Mouse (Mus musculus) adrenal gland, adult 18-20 months (tissue): Measurements from ENCODE around the gene Ubiad1. TPM values are rescaled to one million over a fixed set of nuclear protein-coding genes. Genes with fewer than 3 reads are reported as not detected.

Experiments used
- DNase-seq, 2 experiments: peaks; one replicate each; pipeline ENCODE4 v3.0.0; 2021 to 2022; ENCODE audit warnings: low spot score in 2 of 2
- long read RNA-seq, 2 experiments: library from polyadenylated mRNA; stranded (forward); transcript quantifications; one replicate each; pipeline ENCODE4 v2.0.0; 2021
- total RNA-seq, 2 experiments: library from RNA; stranded (reverse); gene quantifications; 1 replicate in 1 of 2; 2 replicates in 1 of 2; pipeline ENCODE4 v1.2.3; 2021

Gene Ubiad1
- total RNA-seq, result 10 to 100 TPM; 21.5 to 22.4 TPM
- long read RNA-seq, experiment 1, transcript Ubiad1-201 (2 exons, 2,992 nt), result major isoform, 22 of 29 reads
- long read RNA-seq, experiment 1, partial matches to known transcripts, result 0 of 29 reads
- long read RNA-seq, experiment 1, other reads (novel, unspliced or antisense), result 7 of 29 reads
- long read RNA-seq, experiment 2, transcript Ubiad1-201 (2 exons, 2,992 nt), result major isoform, 22 of 27 reads
- long read RNA-seq, experiment 2, partial matches to known transcripts, result 0 of 27 reads
- long read RNA-seq, experiment 2, other reads (novel, unspliced or antisense), result 5 of 27 reads

- peak; percentile 88 to 90 for DNase-seq
Measured at GRCm38 (mm10) chr4:148444250-148444967, at the start of gene Ubiad1. TSS of gene Ubiad1 (minus strand) at chr4:148444771.

GRCm38 (mm10) chr4:148491448-148491847, 46.9 kb upstream of the Ubiad1 start:
- DNase-seq, result no peak

GRCm38 (mm10) chr4:148490502-148490901, 45.9 kb upstream of the Ubiad1 start:
- no peak for DNase-seq

- DNase-seq, result no peak
Measured at GRCm38 (mm10) chr4:148487841-148488240, 43.3 kb upstream of the Ubiad1 start.

- DNase-seq, result no peak
Measured at GRCm38 (mm10) chr4:148484511-148484910, 39.9 kb upstream of the Ubiad1 start.

GRCm38 (mm10) chr4:148481557-148482168, 37.1 kb upstream of the Ubiad1 start:
- no peak for DNase-seq

GRCm38 (mm10) chr4:148480245-148480644, 35.7 kb upstream of the Ubiad1 start:
- DNase-seq, result no peak

- no peak for DNase-seq
Measured at GRCm38 (mm10) chr4:148473496-148473895, 28.9 kb upstream of the Ubiad1 start.

- no peak for DNase-seq
Measured at GRCm38 (mm10) chr4:148472436-148473174, 28.0 kb upstream of the Ubiad1 start.

GRCm38 (mm10) chr4:148471363-148471806, 26.8 kb upstream of the Ubiad1 start:
- DNase-seq, result no peak

GRCm38 (mm10) chr4:148469487-148470252, 25.1 kb upstream of the Ubiad1 start:
- DNase-seq, result no peak

GRCm38 (mm10) chr4:148468396-148468795, 23.8 kb upstream of the Ubiad1 start:
- no peak for DNase-seq

- peak in 1 of 2 experiments; percentile 36 for DNase-seq
Measured at GRCm38 (mm10) chr4:148466511-148467079, 22.0 kb upstream of the Ubiad1 start.

GRCm38 (mm10) chr4:148464869-148465268, 20.3 kb upstream of the Ubiad1 start:
- DNase-seq, result no peak

GRCm38 (mm10) chr4:148464301-148464700, 19.7 kb upstream of the Ubiad1 start:
- DNase-seq, result no peak

GRCm38 (mm10) chr4:148463208-148463960, 18.8 kb upstream of the Ubiad1 start:
- DNase-seq, result no peak

- DNase-seq, result no peak
Measured at GRCm38 (mm10) chr4:148462717-148463116, 18.1 kb upstream of the Ubiad1 start.

GRCm38 (mm10) chr4:148461772-148462171, 17.2 kb upstream of the Ubiad1 start:
- DNase-seq, result no peak

GRCm38 (mm10) chr4:148460656-148461284, 16.2 kb upstream of the Ubiad1 start:
- no peak for DNase-seq
